Mouse (Mus musculus) lung, postnatal 0 days (tissue): ENCODE data around the gene Rwdd1.

Experiments
- CTCF ChIP-seq: IDR thresholded peaks from 2 replicates; pipeline ENCODE4 v1.5.1; 2016; ENCODE audit warnings: antibody characterized with exemption, mild to moderate bottlenecking
- EP300 ChIP-seq: IDR thresholded peaks from 2 replicates; pipeline ENCODE4 v1.6.1; 2016; ENCODE audit warnings: antibody characterized with exemption, mild to moderate bottlenecking, control low read depth

- TF ChIP-seq CTCF, result no peak
- no peak for TF ChIP-seq EP300
Observed at GRCm38 (mm10) chr10:34030322-34030721, 10.9 kb upstream of the Rwdd1 start.
